Mouse (Mus musculus) brain, embryonic 18.5 days (tissue): ENCODE results near the gene Hpca.

ENCODE experiments used
- DNase-seq: peaks from one replicate; pipeline ENCODE4 v3.0.0-alpha.2; 2012; ENCODE audit warnings: low read depth, low spot score

The Hpca gene

DNA sequence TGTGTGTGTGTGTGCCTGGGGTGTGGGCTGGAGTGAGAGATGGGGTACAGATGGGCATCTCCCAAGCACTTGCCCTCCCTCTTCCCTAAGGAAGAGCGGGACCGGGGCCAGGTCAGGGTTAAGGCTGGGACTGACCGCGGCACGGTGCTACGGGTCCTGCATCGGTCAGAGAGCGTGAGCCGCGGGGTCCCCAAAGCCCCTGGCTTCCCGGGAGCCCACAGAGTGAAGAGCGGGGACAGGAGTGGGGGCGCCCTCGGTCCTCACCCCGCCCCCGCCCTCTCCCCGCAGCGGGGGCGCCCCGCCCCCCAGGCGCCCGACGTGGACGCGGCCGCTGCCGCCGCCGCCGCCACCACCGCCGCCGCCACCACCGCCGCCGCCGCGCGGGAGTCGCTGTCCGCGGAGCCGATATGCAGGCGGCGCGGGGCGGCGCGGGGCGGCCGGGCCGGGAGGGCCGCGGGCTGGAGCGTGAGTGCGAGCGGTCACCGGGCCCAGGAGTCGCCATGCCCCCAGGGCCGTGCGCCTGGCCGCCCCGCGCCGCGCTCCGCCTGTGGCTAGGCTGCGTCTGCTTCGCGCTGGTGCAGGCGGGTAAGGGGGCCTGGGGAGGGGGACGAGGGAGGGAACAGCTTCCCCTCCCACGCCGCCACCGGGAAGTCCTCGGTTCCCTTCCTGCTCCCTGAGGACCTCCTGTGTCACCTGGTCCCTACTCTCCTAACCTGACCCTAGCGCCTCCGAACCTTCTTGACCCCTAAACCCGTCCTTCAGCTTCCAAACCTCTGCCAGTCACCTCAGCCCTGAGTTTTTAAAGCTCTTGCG, 14.9 kb upstream of the Hpca start, which contains the start of gene Fndc5:
Gene Fndc5 (plus strand): TSS at position 421 of the 813 bp plus-strand sequence.
- no peak for DNase-seq

DNA sequence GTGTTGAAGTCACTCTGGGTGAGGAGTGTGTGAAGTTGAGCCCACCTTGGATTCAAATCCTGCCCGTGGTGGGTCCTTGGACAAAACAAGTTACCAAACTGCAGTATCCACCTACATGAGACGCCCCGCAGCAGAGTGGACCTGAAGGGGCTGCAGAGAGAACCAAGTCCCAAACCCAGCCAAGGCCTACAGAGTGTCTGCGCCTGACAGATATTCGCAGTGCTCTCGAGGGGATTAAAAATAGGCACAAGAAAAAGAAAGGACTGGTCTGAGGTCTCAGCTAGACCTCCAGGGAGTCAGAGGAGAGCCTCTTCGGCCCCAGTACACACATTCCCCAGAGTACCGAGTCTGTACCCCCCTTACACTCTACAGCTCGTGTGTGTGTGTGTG, 14.3 kb upstream of the Hpca start:
- no peak for DNase-seq

DNA sequence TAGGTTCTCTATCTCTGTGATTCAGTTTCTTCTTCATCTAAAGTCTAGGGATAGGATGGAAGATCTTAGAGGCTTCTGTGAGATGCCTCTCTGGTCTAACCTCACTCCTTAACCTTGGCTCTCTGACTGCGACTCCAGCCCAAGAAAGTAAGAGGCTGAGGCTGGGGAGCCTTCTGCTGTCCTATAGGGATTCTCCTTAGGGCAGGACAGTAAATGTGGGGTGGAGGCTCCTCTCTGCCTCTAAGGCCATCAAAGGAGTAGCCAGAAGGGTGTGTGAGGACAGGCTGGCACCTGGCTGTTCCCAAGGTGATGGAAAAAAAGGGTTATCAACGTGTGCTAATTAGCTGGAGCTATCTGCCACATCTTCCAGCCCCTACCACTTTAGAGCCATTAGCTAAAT, 13.8 kb upstream of the Hpca start:
- no peak for DNase-seq

DNA sequence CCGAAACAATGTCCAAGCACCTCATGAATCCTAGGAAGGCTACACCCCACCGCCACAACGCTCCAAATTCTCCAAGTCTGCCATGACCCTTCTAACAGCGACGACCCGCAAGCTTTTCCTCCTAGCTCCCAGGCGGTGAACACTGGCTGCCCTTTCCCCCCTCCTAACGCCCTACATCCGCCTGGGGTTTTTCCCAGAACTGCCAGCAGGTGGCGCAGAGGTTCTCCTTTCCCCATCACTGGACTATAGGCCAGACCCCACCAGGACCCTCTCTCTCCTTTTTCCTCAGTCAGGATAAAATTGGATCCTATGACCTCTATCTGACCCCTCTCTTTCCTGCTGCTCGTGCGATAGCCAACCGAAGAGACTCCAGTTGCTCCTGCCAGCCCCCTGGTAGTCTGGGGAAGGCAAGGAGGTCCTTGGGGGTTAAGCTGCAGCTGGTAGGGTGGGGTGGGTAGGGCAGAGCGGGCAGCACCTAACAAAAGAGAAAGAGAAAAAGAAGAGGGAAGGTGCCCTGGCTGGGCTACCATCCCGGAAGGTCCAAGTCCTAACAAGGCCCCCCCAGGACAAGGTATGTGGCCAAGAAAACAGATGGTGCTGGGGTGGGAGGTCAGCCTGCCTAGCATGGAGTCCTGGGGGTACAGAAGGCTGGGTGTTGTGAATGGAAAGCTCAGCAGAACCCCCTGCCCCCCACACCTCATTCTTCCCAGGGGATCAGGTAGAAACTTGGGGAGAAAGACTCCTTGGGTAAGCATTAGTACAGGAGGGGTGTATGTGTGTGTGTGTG, 13.2 kb upstream of the Hpca start:
- DNase-seq: no peak

- DNase-seq: no peak
These were observed 9.0 kb upstream of the Hpca start for GRCm38 (mm10) chr4:129130755-129131303.

GRCm38 (mm10) chr4:129130149-129130548, 8.3 kb upstream of the Hpca start:
- DNase-seq: no peak

- DNase-seq: no peak
These were observed 7.6 kb upstream of the Hpca start for GRCm38 (mm10) chr4:129129387-129129786.

GRCm38 (mm10) chr4:129128582-129129338, 6.9 kb upstream of the Hpca start:
- DNase-seq: no peak

GRCm38 (mm10) chr4:129125736-129126451, 4.1 kb upstream of the Hpca start:
- no peak for DNase-seq

DNA sequence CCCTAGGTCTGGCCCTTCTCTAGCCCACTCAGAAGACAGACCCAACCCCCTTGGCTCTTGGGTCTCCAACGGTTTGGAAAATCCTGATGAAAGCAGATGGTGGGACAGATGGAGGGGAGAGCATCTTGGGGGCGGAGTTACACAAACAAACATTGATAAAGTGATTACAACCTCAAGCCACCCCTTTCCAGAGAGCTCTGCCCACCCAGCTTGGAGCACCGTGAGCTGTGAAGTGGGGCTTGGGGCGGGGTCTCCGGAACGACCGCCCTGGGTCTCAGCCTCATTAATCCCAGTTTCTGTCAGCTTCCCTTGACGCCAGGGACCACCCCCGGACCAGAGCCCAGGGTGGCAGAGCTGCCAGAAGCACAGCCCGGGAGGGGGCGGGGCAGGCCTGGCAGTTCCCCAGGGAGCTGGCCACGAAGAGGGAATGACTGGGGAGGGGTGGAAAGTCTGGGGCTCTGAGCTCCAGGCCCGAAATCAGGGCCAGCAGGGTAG, 2.9 kb upstream of the Hpca start:
- no peak for DNase-seq

DNA sequence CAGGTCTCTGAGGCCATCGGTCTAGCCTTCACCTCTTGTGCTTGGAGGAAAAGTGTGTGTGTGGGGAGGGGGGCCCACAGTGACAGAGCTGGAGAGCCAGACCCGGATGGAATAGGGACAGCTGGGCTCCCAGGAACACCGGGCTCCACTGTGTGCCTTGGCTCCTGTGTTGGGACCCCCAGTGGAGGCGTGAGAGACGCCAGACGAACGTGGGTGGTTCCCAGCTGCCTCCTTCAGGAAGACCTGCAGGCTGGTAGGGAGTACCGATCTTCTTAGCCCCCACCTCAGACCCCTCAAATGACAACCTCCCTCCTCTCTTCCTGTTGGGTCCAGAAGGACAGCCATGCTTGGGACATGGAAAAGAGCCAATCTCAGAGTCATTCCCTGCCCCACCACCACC, 883 bp upstream of the Hpca start:
- DNase-seq: no peak

- DNase-seq: no peak
These were observed 271 bp upstream of the Hpca start for GRCm38 (mm10) chr4:129122107-129122506.

DNA sequence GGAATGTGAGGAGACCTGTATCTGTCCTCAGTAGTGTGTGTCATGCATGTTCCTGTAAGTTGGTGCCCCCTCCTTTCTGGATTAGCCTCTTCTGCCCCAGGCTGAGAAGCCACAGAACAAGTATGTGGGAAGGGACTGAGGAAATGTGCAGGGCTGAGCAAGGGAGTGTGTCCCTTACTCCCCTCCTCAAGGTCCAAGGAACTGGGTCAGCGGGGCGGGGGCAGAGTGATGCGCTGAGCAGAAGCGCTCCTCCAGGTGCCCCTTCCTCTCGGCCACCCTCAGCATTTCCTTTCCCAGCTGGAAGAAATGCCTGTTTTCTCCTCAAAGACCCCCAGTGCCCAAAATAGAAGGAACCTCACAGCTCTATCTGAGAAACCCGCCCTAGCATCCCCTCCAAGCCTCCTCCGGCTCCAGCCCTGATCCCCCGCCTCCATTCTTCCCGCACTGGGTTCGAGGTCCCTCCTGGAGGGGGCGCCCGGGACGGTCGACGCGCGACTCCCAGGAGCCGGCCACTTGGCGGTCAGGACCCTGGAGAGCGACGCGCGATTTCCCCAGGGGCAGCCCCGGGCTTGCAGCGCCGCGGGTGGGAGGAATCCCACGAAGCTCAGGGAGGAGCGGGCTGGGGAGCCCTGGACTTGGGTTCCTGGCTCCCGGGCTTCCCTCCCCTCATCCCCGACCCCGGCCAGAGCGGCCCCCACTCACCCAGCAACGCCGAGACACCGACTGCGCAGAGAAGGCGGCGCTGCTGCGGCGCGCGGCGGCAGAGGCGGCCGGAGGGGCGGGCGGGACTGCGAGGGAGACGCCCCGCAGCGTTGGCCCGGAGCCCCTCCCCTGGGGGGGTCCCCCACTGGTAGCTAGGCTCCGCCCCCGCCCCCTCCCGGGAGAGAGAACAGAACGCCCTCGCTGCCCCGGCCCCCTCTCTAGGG, 1.1 kb downstream of the Hpca start:
- no peak for DNase-seq

GRCm38 (mm10) chr4:129119708-129120107, 2.1 kb downstream of the Hpca start:
- DNase-seq: no peak

DNA sequence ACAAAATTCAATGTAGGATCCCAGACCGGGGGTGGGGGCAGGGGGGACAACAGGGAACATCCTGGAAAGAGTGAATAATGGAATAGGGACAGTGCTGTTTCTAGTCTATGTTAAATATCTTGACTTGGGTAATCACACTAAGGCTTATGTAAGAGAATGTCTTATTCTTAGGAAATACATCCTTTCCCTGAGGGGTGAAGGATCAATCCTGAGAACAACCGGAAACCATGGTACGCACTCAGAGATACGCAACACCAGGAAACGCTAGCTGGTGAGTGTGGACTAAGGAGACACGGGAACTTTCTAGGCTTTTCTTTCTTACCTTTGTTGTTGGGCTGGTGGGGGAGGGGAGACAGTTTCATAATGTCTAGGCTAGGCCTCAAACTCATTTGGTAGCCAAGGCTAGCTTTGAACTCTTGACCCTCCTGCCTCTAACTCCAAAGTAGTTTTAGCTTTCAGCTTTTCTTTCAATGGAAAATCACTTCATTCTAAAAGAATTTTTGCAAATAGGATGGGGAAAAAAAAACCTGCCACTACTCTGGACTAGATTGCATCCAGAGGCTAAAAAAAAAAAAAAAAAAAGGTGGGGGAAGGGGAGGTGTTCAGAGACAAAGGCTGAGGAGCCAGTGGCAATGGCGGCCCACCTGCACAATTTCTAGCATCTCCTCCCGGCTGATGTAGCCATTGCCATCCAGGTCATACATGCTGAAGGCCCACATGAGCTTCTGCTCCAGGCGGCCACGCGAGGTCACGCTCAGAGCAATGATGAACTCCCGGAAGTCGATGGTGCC, 3.9 kb downstream of the Hpca start:
- no peak for DNase-seq

DNA sequence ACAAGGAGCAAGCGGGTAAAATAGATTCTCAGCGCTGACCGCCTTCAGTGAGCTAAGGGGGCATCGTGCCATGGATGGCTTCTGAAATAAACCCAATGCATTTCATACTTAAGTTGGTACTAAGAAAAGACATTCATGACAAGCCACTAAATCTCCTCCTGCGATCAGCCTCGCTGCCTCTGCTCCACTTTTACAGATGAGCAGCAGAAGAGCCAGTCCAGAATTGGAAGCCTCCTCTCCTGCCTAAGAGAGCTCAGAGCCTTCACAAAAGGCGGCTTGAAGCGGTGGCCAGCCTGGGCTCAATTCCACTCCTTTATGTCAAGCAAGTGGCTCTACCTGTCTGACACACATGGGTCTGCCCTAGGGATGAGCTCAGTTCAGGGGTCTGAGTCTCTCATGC, 5.1 kb downstream of the Hpca start:
- DNase-seq: no peak

GRCm38 (mm10) chr4:129113083-129113988, 8.5 kb downstream of the Hpca start:
- no peak for DNase-seq

DNA sequence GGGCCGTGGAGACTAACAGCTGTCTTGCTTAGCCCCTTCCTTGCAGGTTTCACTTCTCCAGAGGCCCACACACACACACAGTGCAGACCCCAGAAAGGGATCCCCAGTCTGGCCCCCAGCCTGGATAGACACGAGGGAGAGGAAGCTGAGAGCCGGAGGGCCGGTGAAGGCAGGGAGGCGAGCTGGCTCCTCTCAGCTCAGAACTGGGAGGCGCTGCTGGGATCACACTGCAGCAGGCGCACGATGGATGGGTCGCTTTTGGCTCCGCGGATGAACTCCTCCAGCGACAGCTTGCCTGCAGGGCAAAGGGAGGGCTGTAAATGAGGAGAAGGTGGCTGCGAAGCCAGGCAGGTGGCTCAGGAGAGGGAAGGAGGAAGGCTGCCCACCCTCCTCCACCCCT, 9.6 kb downstream of the Hpca start:
- no peak for DNase-seq
